Mouse (Mus musculus) kidney, adult 2 months (tissue): ENCODE measurements around the gene Tcte1.

Experiments
- CTCF ChIP-seq: fragments of 200-500 bp; conservative IDR thresholded peaks from 2 replicates; pipeline ENCODE4 v1.5.1; 2011; ENCODE audit warnings: low read depth, mild to moderate bottlenecking, control low read depth, low read length, moderate library complexity, mixed read lengths; ENCODE audit not compliant: insufficient read depth, insufficient read length
- POLR2A ChIP-seq: fragments of 200-500 bp; IDR thresholded peaks from one replicate; pipeline ENCODE4 v1.6.1; 2011; ENCODE audit warnings: low read depth, low read length, control low read depth

- TF ChIP-seq POLR2A = no peak
- TF ChIP-seq CTCF = no peak
Measured at GRCm38 (mm10) chr17:45500981-45501380, 22.3 kb upstream of the Tcte1 start.
